Mouse (Mus musculus): Measurements from ENCODE around the gene Vps35. TPM values are rescaled to one million over a fixed set of nuclear protein-coding genes. Genes with fewer than 3 reads are reported as not detected.

Vps35 gene
- polyA plus RNA-seq, 1 experiment = 15.7 TPM

GRCm38 (mm10) chr8:85327036-85327435, 27.4 kb upstream of the Vps35 start:
- DNase-seq = no peak
- WGBS = 87% methylated on average over 9 of the region's 9 CpGs
- Histone ChIP-seq H3K4me1 (replicated peaks; ENCODE audit: control insufficient read depth, insufficient read depth, low read length) (no peaks in the 10 kb centered on the region), H3K27me3 (ENCODE audit: control insufficient read depth, insufficient read depth, low read length) (no peaks in the 10 kb centered on the region), H3K36me3 (ENCODE audit: control insufficient read depth, insufficient read depth, low read length) (no peaks in the 10 kb centered on the region), H3K27ac (ENCODE audit: control insufficient read depth, insufficient read depth, low read length) (no peak overlapping the region), H3K4me3 (ENCODE audit: control insufficient read depth, insufficient read depth, low read length) (no peak overlapping the region)
- TF ChIP-seq POLR2A (IDR thresholded peaks at IDR 0.05; ENCODE audit: control insufficient read depth, extremely low read depth, insufficient read depth, low read length, poor library complexity) = no peak
- no peak for TF ChIP-seq CTCF (IDR thresholded peaks at IDR 0.05; ENCODE audit: borderline replicate concordance, control insufficient read depth, extremely low read depth, insufficient read depth, low read length, poor library complexity)

GRCm38 (mm10) chr8:85323084-85323483, 23.5 kb upstream of the Vps35 start:
- no peaks in the 10 kb centered on the region for H3K27me3 ChIP-seq (ENCODE audit: control insufficient read depth, insufficient read depth, low read length)
- TF ChIP-seq POLR2A (IDR thresholded peaks at IDR 0.05; ENCODE audit: control insufficient read depth, extremely low read depth, insufficient read depth, low read length, poor library complexity) = no peak
- no peak for TF ChIP-seq CTCF (IDR thresholded peaks at IDR 0.05; ENCODE audit: borderline replicate concordance, control insufficient read depth, extremely low read depth, insufficient read depth, low read length, poor library complexity)
- H3K36me3 ChIP-seq (ENCODE audit: control insufficient read depth, insufficient read depth, low read length) = no peaks in the 10 kb centered on the region
- H3K4me1 ChIP-seq (replicated peaks; ENCODE audit: control insufficient read depth, insufficient read depth, low read length) = no peaks in the 10 kb centered on the region
- no peak overlapping the region for H3K4me3 ChIP-seq (ENCODE audit: control insufficient read depth, insufficient read depth, low read length)
- no peak overlapping the region for H3K27ac ChIP-seq (ENCODE audit: control insufficient read depth, insufficient read depth, low read length)
- WGBS = 73% methylated on average over 3 of the region's 3 CpGs
- DNase-seq = no peak

- Histone ChIP-seq H3K4me3 (ENCODE audit: control insufficient read depth, insufficient read depth, low read length) (no peak overlapping the region), H3K36me3 (ENCODE audit: control insufficient read depth, insufficient read depth, low read length) (no peaks in the 10 kb centered on the region), H3K27ac (ENCODE audit: control insufficient read depth, insufficient read depth, low read length) (no peak overlapping the region), H3K27me3 (ENCODE audit: control insufficient read depth, insufficient read depth, low read length) (no peaks in the 10 kb centered on the region), H3K4me1 (replicated peaks; ENCODE audit: control insufficient read depth, insufficient read depth, low read length) (no peaks in the 10 kb centered on the region)
- no peak for DNase-seq
- TF ChIP-seq CTCF (IDR thresholded peaks at IDR 0.05; ENCODE audit: borderline replicate concordance, control insufficient read depth, extremely low read depth, insufficient read depth, low read length, poor library complexity) (no peak), POLR2A (IDR thresholded peaks at IDR 0.05; ENCODE audit: control insufficient read depth, extremely low read depth, insufficient read depth, low read length, poor library complexity) (no peak)
- WGBS = 90% methylated on average over 15 of the region's 15 CpGs
Measured at GRCm38 (mm10) chr8:85321981-85322380, 22.4 kb upstream of the Vps35 start.

- Histone ChIP-seq H3K27me3 (ENCODE audit: control insufficient read depth, insufficient read depth, low read length) (no peaks in the 10 kb centered on the region), H3K36me3 (ENCODE audit: control insufficient read depth, insufficient read depth, low read length) (no peaks in the 10 kb centered on the region), H3K27ac (ENCODE audit: control insufficient read depth, insufficient read depth, low read length) (no peak overlapping the region), H3K4me3 (ENCODE audit: control insufficient read depth, insufficient read depth, low read length) (no peak overlapping the region), H3K4me1 (replicated peaks; ENCODE audit: control insufficient read depth, insufficient read depth, low read length) (no peaks in the 10 kb centered on the region)
- DNase-seq = no peak
- no peak for TF ChIP-seq CTCF (IDR thresholded peaks at IDR 0.05; ENCODE audit: borderline replicate concordance, control insufficient read depth, extremely low read depth, insufficient read depth, low read length, poor library complexity)
- no peak for TF ChIP-seq POLR2A (IDR thresholded peaks at IDR 0.05; ENCODE audit: control insufficient read depth, extremely low read depth, insufficient read depth, low read length, poor library complexity)
- 96% methylated on average over 4 of the region's 4 CpGs for WGBS
Measured at GRCm38 (mm10) chr8:85318534-85318933, 18.9 kb upstream of the Vps35 start.

- no peak for TF ChIP-seq POLR2A (IDR thresholded peaks at IDR 0.05; ENCODE audit: control insufficient read depth, extremely low read depth, insufficient read depth, low read length, poor library complexity)
- no peak for TF ChIP-seq CTCF (IDR thresholded peaks at IDR 0.05; ENCODE audit: borderline replicate concordance, control insufficient read depth, extremely low read depth, insufficient read depth, low read length, poor library complexity)
- H3K4me1 ChIP-seq (replicated peaks; ENCODE audit: control insufficient read depth, insufficient read depth, low read length) = no peaks in the 10 kb centered on the region
- no peaks in the 10 kb centered on the region for H3K27me3 ChIP-seq (ENCODE audit: control insufficient read depth, insufficient read depth, low read length)
- no peak for DNase-seq
- H3K4me3 ChIP-seq (ENCODE audit: control insufficient read depth, insufficient read depth, low read length) = no peak overlapping the region
- H3K27ac ChIP-seq (ENCODE audit: control insufficient read depth, insufficient read depth, low read length) = no peak overlapping the region
- WGBS = 75% methylated on average over 3 of the region's 3 CpGs
- peaks cover 8% of the 10 kb centered on the region for H3K36me3 ChIP-seq (ENCODE audit: control insufficient read depth, insufficient read depth, low read length)
Measured at GRCm38 (mm10) chr8:85313036-85313435, 13.4 kb upstream of the Vps35 start.

- no peak overlapping the region for H3K4me3 ChIP-seq (ENCODE audit: control insufficient read depth, insufficient read depth, low read length)
- DNase-seq = peak; percentile 7
Measured at GRCm38 (mm10) chr8:85311743-85312142, 12.1 kb upstream of the Vps35 start.

GRCm38 (mm10) chr8:85308564-85308963, 9.0 kb upstream of the Vps35 start:
- Histone ChIP-seq H3K36me3 (ENCODE audit: control insufficient read depth, insufficient read depth, low read length) (peaks cover 44% of the 10 kb centered on the region), H3K27me3 (ENCODE audit: control insufficient read depth, insufficient read depth, low read length) (no peaks in the 10 kb centered on the region)

More at GRCm38 (mm10) chr8:85311743-85312142, 12.1 kb upstream of the Vps35 start:
- no peaks in the 10 kb centered on the region for H3K4me1 ChIP-seq (replicated peaks; ENCODE audit: control insufficient read depth, insufficient read depth, low read length)
- H3K27me3 ChIP-seq (ENCODE audit: control insufficient read depth, insufficient read depth, low read length) = no peaks in the 10 kb centered on the region
- peaks cover 19% of the 10 kb centered on the region for H3K36me3 ChIP-seq (ENCODE audit: control insufficient read depth, insufficient read depth, low read length)
- no peak for TF ChIP-seq CTCF (IDR thresholded peaks at IDR 0.05; ENCODE audit: borderline replicate concordance, control insufficient read depth, extremely low read depth, insufficient read depth, low read length, poor library complexity)
- H3K27ac ChIP-seq (ENCODE audit: control insufficient read depth, insufficient read depth, low read length) = no peak overlapping the region

More at GRCm38 (mm10) chr8:85308564-85308963, 9.0 kb upstream of the Vps35 start:
- WGBS = 96% methylated on average over 2 of the region's 2 CpGs
- no peaks in the 10 kb centered on the region for H3K4me1 ChIP-seq (replicated peaks; ENCODE audit: control insufficient read depth, insufficient read depth, low read length)
- no peak for TF ChIP-seq CTCF (IDR thresholded peaks at IDR 0.05; ENCODE audit: borderline replicate concordance, control insufficient read depth, extremely low read depth, insufficient read depth, low read length, poor library complexity)
- no peak for TF ChIP-seq POLR2A (IDR thresholded peaks at IDR 0.05; ENCODE audit: control insufficient read depth, extremely low read depth, insufficient read depth, low read length, poor library complexity)
- H3K4me3 ChIP-seq (ENCODE audit: control insufficient read depth, insufficient read depth, low read length) = no peak overlapping the region
- DNase-seq = no peak
- H3K27ac ChIP-seq (ENCODE audit: control insufficient read depth, insufficient read depth, low read length) = no peak overlapping the region
